Mouse (Mus musculus) kidney, embryonic 16.5 days (tissue): ENCODE measurements at regions not wholly inside any gene's neighbourhood (a gene's known extent, or its start where the extent isn't known, plus 50 kb on each side); places are given as distances from the start of the nearest gene placed in this dataset.

Source experiments
- ATAC-seq: fragments of 200-750 bp; cut with Nextera tagmentation; 2 replicates; pipeline ENCODE4 v1.8.0; 2017; ENCODE audit warnings: moderate TSS enrichment; ENCODE audit not compliant: low FRiP score, low TSS enrichment
- H3K27ac ChIP-seq: fragments of 300-500 bp; sonication (generic); 2 replicates; pipeline ENCODE4 v1.5.1; 2014; ENCODE audit warnings: low read length
- H3K27me3 ChIP-seq: fragments of 300-500 bp; sonication (generic); 2 replicates; pipeline ENCODE4 v1.6.1; 2014; ENCODE audit warnings: low read length, control low read depth, mixed read lengths; ENCODE audit not compliant: insufficient read depth
- H3K36me3 ChIP-seq: fragments of 300-500 bp; sonication (generic); 2 replicates; pipeline ENCODE4 v1.6.1; 2014; ENCODE audit warnings: low read length, control low read depth, mixed read lengths; ENCODE audit not compliant: insufficient read depth
- H3K4me1 ChIP-seq: fragments of 300-500 bp; sonication (generic); 2 replicates; pipeline ENCODE4 v1.6.1; 2014; ENCODE audit warnings: low read length, control low read depth, mixed read lengths; ENCODE audit not compliant: insufficient read depth
- H3K4me2 ChIP-seq: fragments of 300-500 bp; sonication (generic); replicated peaks from 2 replicates; pipeline ENCODE4 v1.6.1; 2014; ENCODE audit warnings: low read depth, low read length
- H3K4me3 ChIP-seq: fragments of 300-500 bp; sonication (generic); 2 replicates; pipeline ENCODE4 v1.5.1; 2014; ENCODE audit warnings: mild to moderate bottlenecking, low read length
- H3K9ac ChIP-seq: fragments of 300-500 bp; sonication (generic); replicated peaks from 2 replicates; pipeline ENCODE4 v1.6.1; 2014; ENCODE audit warnings: low read length
- H3K9me3 ChIP-seq: fragments of 300-500 bp; sonication (generic); 2 replicates; pipeline ENCODE4 v1.6.1; 2016; ENCODE audit warnings: low read length, control low read depth
- WGBS: fragments of 180-500 bp; shearing (Covaris S2); extraction: QIAGEN DNeasy Blood & Tissue Kit; methylation state at CpG from one replicate; pipeline ENCODE4 v1.1.7; 2014; 5-methylcytosine and 5-hydroxymethylcytosine counted together

GRCm38 (mm10) chr8:107699307-107699706 is 111.0 kb upstream of the Psmd7 start:
- Histone ChIP-seq H3K27me3 (no peaks in the 10 kb centered on the region), H3K4me3 (no peak overlapping the region), H3K9ac (no peak overlapping the region), H3K9me3 (no peaks in the 10 kb centered on the region), H3K4me2 (no peak overlapping the region), H3K36me3 (no peaks in the 10 kb centered on the region), H3K27ac (no peak overlapping the region), H3K4me1 (peaks cover 9% of the 10 kb centered on the region; the same call in 1 of the 2 replicates)
- 28% methylated on average over 7 of the region's 7 CpGs for WGBS
- no peak for ATAC-seq

- Histone ChIP-seq H3K27ac (no peak overlapping the region), H3K9me3 (no peaks in the 10 kb centered on the region), H3K27me3 (no peaks in the 10 kb centered on the region), H3K4me3 (no peak overlapping the region), H3K4me2 (no peak overlapping the region), H3K9ac (no peak overlapping the region), H3K4me1 (peaks cover 9% of the 10 kb centered on the region; the same call in 1 of the 2 replicates), H3K36me3 (no peaks in the 10 kb centered on the region)
- ATAC-seq: no peak
- WGBS: 50% methylated on average over 3 of the region's 3 CpGs
These were observed 111.5 kb upstream of the Psmd7 start for GRCm38 (mm10) chr8:107699759-107700158.

- 81% methylated on average over 10 of the region's 10 CpGs for WGBS
- Histone ChIP-seq H3K27me3 (no peaks in the 10 kb centered on the region), H3K9me3 (no peaks in the 10 kb centered on the region), H3K4me2 (no peak overlapping the region), H3K4me3 (no peak overlapping the region), H3K27ac (no peak overlapping the region), H3K36me3 (no peaks in the 10 kb centered on the region), H3K4me1 (no peaks in the 10 kb centered on the region), H3K9ac (no peak overlapping the region)
- ATAC-seq: no peak
These were observed 127.6 kb upstream of the Psmd7 start for GRCm38 (mm10) chr8:107715901-107716300.

GRCm38 (mm10) chr8:107717856-107718255 is 129.6 kb upstream of the Psmd7 start:
- WGBS: 87% methylated on average over 13 of the region's 13 CpGs
- Histone ChIP-seq H3K4me2 (no peak overlapping the region), H3K27me3 (no peaks in the 10 kb centered on the region), H3K9me3 (no peaks in the 10 kb centered on the region), H3K4me3 (no peak overlapping the region), H3K36me3 (no peaks in the 10 kb centered on the region), H3K27ac (no peak overlapping the region), H3K4me1 (no peaks in the 10 kb centered on the region), H3K9ac (no peak overlapping the region)
- no peak for ATAC-seq

GRCm38 (mm10) chr8:107719656-107720055 is 131.4 kb upstream of the Psmd7 start:
- 63% methylated on average over 3 of the region's 3 CpGs for WGBS
- Histone ChIP-seq H3K4me1 (no peaks in the 10 kb centered on the region), H3K4me3 (no peak overlapping the region), H3K27me3 (no peaks in the 10 kb centered on the region), H3K9me3 (no peaks in the 10 kb centered on the region; the same call in 1 of the 2 replicates), H3K9ac (no peak overlapping the region), H3K4me2 (no peak overlapping the region), H3K36me3 (no peaks in the 10 kb centered on the region), H3K27ac (no peak overlapping the region)
- ATAC-seq: no peak

GRCm38 (mm10) chr8:107726716-107727115 is 138.5 kb upstream of the Psmd7 start:
- no peak overlapping the region for H3K4me3 ChIP-seq
- WGBS: 89% methylated on average over 1 of the region's 1 CpGs
- H3K27ac ChIP-seq: no peak overlapping the region
- H3K9me3 ChIP-seq: no peaks in the 10 kb centered on the region; the same call in 1 of the 2 replicates
- H3K27me3 ChIP-seq: no peaks in the 10 kb centered on the region
- ATAC-seq: no peak
- H3K9ac ChIP-seq: no peak overlapping the region
- no peaks in the 10 kb centered on the region for H3K4me1 ChIP-seq
- H3K4me2 ChIP-seq: no peak overlapping the region
- no peaks in the 10 kb centered on the region for H3K36me3 ChIP-seq

- no peak overlapping the region for H3K27ac ChIP-seq
- WGBS: 91% methylated on average over 6 of the region's 6 CpGs
- H3K4me2 ChIP-seq: no peak overlapping the region
- no peaks in the 10 kb centered on the region for H3K36me3 ChIP-seq
- H3K27me3 ChIP-seq: no peaks in the 10 kb centered on the region
- no peak overlapping the region for H3K9ac ChIP-seq
- no peaks in the 10 kb centered on the region; the same call in 1 of the 2 replicates for H3K9me3 ChIP-seq
- ATAC-seq: no peak
- no peaks in the 10 kb centered on the region for H3K4me1 ChIP-seq
- no peak overlapping the region for H3K4me3 ChIP-seq
These were observed 139.0 kb upstream of the Psmd7 start for GRCm38 (mm10) chr8:107727276-107727675.

- Histone ChIP-seq H3K27me3 (no peaks in the 10 kb centered on the region), H3K4me1 (no peaks in the 10 kb centered on the region), H3K36me3 (no peaks in the 10 kb centered on the region), H3K4me2 (no peak overlapping the region), H3K9ac (no peak overlapping the region), H3K27ac (no peak overlapping the region), H3K4me3 (no peak overlapping the region), H3K9me3 (peaks cover 17% of the 10 kb centered on the region; the same call in 1 of the 2 replicates)
- 62% methylated on average over 9 of the region's 9 CpGs for WGBS
- ATAC-seq: no peak
These were observed 150.8 kb upstream of the Psmd7 start for GRCm38 (mm10) chr8:107739091-107739490.

- ATAC-seq: no peak
- Histone ChIP-seq H3K4me2 (no peak overlapping the region), H3K27ac (no peak overlapping the region), H3K27me3 (no peaks in the 10 kb centered on the region), H3K4me1 (no peaks in the 10 kb centered on the region), H3K9me3 (no peaks in the 10 kb centered on the region), H3K4me3 (no peak overlapping the region), H3K36me3 (no peaks in the 10 kb centered on the region), H3K9ac (no peak overlapping the region)
- WGBS: 48% methylated on average over 7 of the region's 7 CpGs
These were observed 168.8 kb upstream of the Psmd7 start for GRCm38 (mm10) chr8:107757083-107757482.

GRCm38 (mm10) chr8:107758637-107759036 is 170.4 kb upstream of the Psmd7 start:
- 0 out of 2 replicates have a peak, but pooled peaks cover 5% of the 10 kb centered on the region for H3K9me3 ChIP-seq
- no peaks in the 10 kb centered on the region for H3K27me3 ChIP-seq
- WGBS: 73% methylated on average over 1 of the region's 1 CpGs
- no peak overlapping the region for H3K27ac ChIP-seq
- no peak overlapping the region for H3K4me2 ChIP-seq
- no peak overlapping the region for H3K9ac ChIP-seq
- no peaks in the 10 kb centered on the region for H3K4me1 ChIP-seq
- H3K4me3 ChIP-seq: no peak overlapping the region
- H3K36me3 ChIP-seq: no peaks in the 10 kb centered on the region
- no peak for ATAC-seq
